Mouse (Mus musculus) intestine, embryonic 14.5 days (tissue): ENCODE data around the gene Dapp1. TPM values are rescaled to one million over a fixed set of nuclear protein-coding genes. Genes with fewer than 3 reads are reported as not detected.
"Not testable (repeated sequence)": the region's sequence is repeated elsewhere in the genome, so short reads cannot be mapped to it uniquely, and the experiment has no call there.

Source experiments
- ATAC-seq: fragments of 200-750 bp; cut with Nextera tagmentation; replicated peaks from 2 replicates; pipeline ENCODE4 v1.8.0; 2017; ENCODE audit warnings: low read depth, moderate number of reproducible peaks, moderate TSS enrichment, moderate library complexity; ENCODE audit not compliant: low FRiP score, low TSS enrichment
- DNase-seq: peaks from one replicate; pipeline ENCODE4 v3.0.0-alpha.2; 2018; ENCODE audit warnings: low spot score
- H3K27ac ChIP-seq: fragments of 300-500 bp; sonication (generic); 2 replicates; pipeline ENCODE4 v1.5.1; 2014; ENCODE audit warnings: low read depth, mild to moderate bottlenecking, control low read depth
- H3K27me3 ChIP-seq: fragments of 300-500 bp; sonication (generic); replicated peaks from 2 replicates; pipeline ENCODE4 v1.6.1; 2014; ENCODE audit warnings: low read length, control low read depth; ENCODE audit not compliant: control insufficient read depth, insufficient read depth
- H3K36me3 ChIP-seq: fragments of 300-500 bp; sonication (generic); 2 replicates; pipeline ENCODE4 v1.6.1; 2014; ENCODE audit warnings: low read length, control low read depth; ENCODE audit not compliant: control insufficient read depth, insufficient read depth
- H3K4me1 ChIP-seq: fragments of 300-500 bp; sonication (generic); replicated peaks from 2 replicates; pipeline ENCODE4 v1.6.1; 2014; ENCODE audit warnings: low read length, control low read depth, mixed read lengths; ENCODE audit not compliant: control insufficient read depth, insufficient read depth
- H3K4me2 ChIP-seq: fragments of 300-500 bp; sonication (generic); 2 replicates; pipeline ENCODE4 v1.6.1; 2014; ENCODE audit warnings: low read length
- H3K4me3 ChIP-seq: fragments of 300-500 bp; sonication (generic); 2 replicates; pipeline ENCODE4 v1.5.1; 2014; ENCODE audit warnings: low read depth, low read length, control low read depth, mixed read lengths
- H3K9ac ChIP-seq: fragments of 300-500 bp; sonication (generic); 2 replicates; pipeline ENCODE4 v1.6.1; 2014; ENCODE audit warnings: mild to moderate bottlenecking, low read length
- H3K9me3 ChIP-seq: fragments of 300-500 bp; sonication (generic); 2 replicates; pipeline ENCODE4 v1.6.1; 2016; ENCODE audit warnings: low read length, control low read depth; ENCODE audit not compliant: control insufficient read depth
- WGBS: fragments of 180-500 bp; shearing (Covaris S2); extraction: QIAGEN DNeasy Blood & Tissue Kit; methylation state at CpG from one replicate; pipeline ENCODE4 v1.1.7; 2014; 5-methylcytosine and 5-hydroxymethylcytosine counted together
- polyA plus RNA-seq: library from polyadenylated mRNA; unstranded; fragments of >200 nt; fragmentation: Nextera tagmentation; extraction: Ambion mirVana; gene quantifications from 2 replicates; pipeline ENCODE4 v1.2.1, GENCODE M21; 2014

The Dapp1 gene
- polyA plus RNA-seq, 1 experiment from 2014 or later = 14.5 TPM

GRCm38 (mm10) chr3:137968820-137969486 is 12.4 kb downstream of the Dapp1 start:
- Histone ChIP-seq H3K9me3 (no peaks in the 10 kb centered on the region), H3K4me1 (no peaks in the 10 kb centered on the region), H3K9ac (no peak overlapping the region), H3K36me3 (no peaks in the 10 kb centered on the region), H3K4me2 (no peak overlapping the region), H3K27me3 (no peaks in the 10 kb centered on the region), H3K4me3 (no peak overlapping the region), H3K27ac (no peak overlapping the region)
- ATAC-seq (no peak; the same call in 1 of the 2 replicates), DNase-seq (no peak)
- WGBS = 61% methylated on average over 9 of the region's 9 CpGs

GRCm38 (mm10) chr3:137968105-137968819 is 13.1 kb downstream of the Dapp1 start:
- Histone ChIP-seq H3K27me3 (no peaks in the 10 kb centered on the region), H3K27ac (no peak overlapping the region), H3K4me1 (no peaks in the 10 kb centered on the region), H3K4me2 (no peak overlapping the region), H3K9me3 (no peaks in the 10 kb centered on the region), H3K9ac (no peak overlapping the region), H3K4me3 (no peak overlapping the region), H3K36me3 (no peaks in the 10 kb centered on the region)
- 85% methylated on average over 14 of the region's 14 CpGs for WGBS
- no peak for DNase-seq
- ATAC-seq = no peak

- not testable (repeated sequence) for DNase-seq, H3K27ac ChIP-seq, H3K9ac ChIP-seq, H3K27me3 ChIP-seq, ATAC-seq, H3K4me1 ChIP-seq, H3K4me3 ChIP-seq, H3K9me3 ChIP-seq, H3K4me2 ChIP-seq, H3K36me3 ChIP-seq
- 62% methylated on average over 1 of the region's 1 CpGs for WGBS
Observed at GRCm38 (mm10) chr3:137964014-137964413, 17.3 kb downstream of the Dapp1 start.

- DNase-seq (no peak), ATAC-seq (no peak)
- WGBS = 68% methylated on average over 8 of the region's 8 CpGs
Observed at GRCm38 (mm10) chr3:137963508-137963907, 17.8 kb downstream of the Dapp1 start.

GRCm38 (mm10) chr3:137961736-137962385 is 19.5 kb downstream of the Dapp1 start:
- ATAC-seq (no peak), DNase-seq (no peak)
- H3K4me2 ChIP-seq = no peak overlapping the region
- WGBS = 61% methylated on average over 8 of the region's 8 CpGs
- H3K9ac ChIP-seq = no peak overlapping the region
- no peaks in the 10 kb centered on the region for H3K9me3 ChIP-seq
- no peaks in the 10 kb centered on the region for H3K4me1 ChIP-seq
- no peak overlapping the region for H3K27ac ChIP-seq
- H3K27me3 ChIP-seq = no peaks in the 10 kb centered on the region
- no peak overlapping the region for H3K4me3 ChIP-seq
- no peaks in the 10 kb centered on the region for H3K36me3 ChIP-seq

More at GRCm38 (mm10) chr3:137963508-137963907, 17.8 kb downstream of the Dapp1 start:
- H3K4me3 ChIP-seq = no peak overlapping the region
- no peaks in the 10 kb centered on the region for H3K4me1 ChIP-seq
- H3K9me3 ChIP-seq = no peaks in the 10 kb centered on the region
- no peak overlapping the region for H3K4me2 ChIP-seq
- no peaks in the 10 kb centered on the region for H3K36me3 ChIP-seq
- no peak overlapping the region for H3K27ac ChIP-seq
- no peak overlapping the region for H3K9ac ChIP-seq
- no peaks in the 10 kb centered on the region for H3K27me3 ChIP-seq

- Histone ChIP-seq H3K27me3 (no peaks in the 10 kb centered on the region), H3K4me2 (no peak overlapping the region), H3K4me3 (no peak overlapping the region), H3K9ac (no peak overlapping the region), H3K9me3 (no peaks in the 10 kb centered on the region), H3K27ac (no peak overlapping the region), H3K4me1 (peaks cover 3% of the 10 kb centered on the region; the same call in 1 of the 2 replicates), H3K36me3 (no peaks in the 10 kb centered on the region)
- no peak for ATAC-seq
- 78% methylated on average over 4 of the region's 4 CpGs for WGBS
- DNase-seq = no peak
Observed at GRCm38 (mm10) chr3:137959456-137959855, 21.9 kb downstream of the Dapp1 start.

GRCm38 (mm10) chr3:137958352-137958751 is 23.0 kb downstream of the Dapp1 start:
- H3K4me3 ChIP-seq = no peak overlapping the region
- no peaks in the 10 kb centered on the region for H3K27me3 ChIP-seq
- ATAC-seq = no peak
- H3K4me1 ChIP-seq = peaks cover 5% of the 10 kb centered on the region; the same call in 1 of the 2 replicates
- no peak overlapping the region for H3K27ac ChIP-seq
- WGBS = 95% methylated on average over 4 of the region's 4 CpGs
- no peaks in the 10 kb centered on the region for H3K36me3 ChIP-seq
- H3K9me3 ChIP-seq = no peaks in the 10 kb centered on the region
- no peak for DNase-seq
- no peak overlapping the region for H3K4me2 ChIP-seq
- no peak overlapping the region for H3K9ac ChIP-seq

GRCm38 (mm10) chr3:137957864-137958263 is 23.5 kb downstream of the Dapp1 start:
- DNase-seq = no peak
- 88% methylated on average over 9 of the region's 9 CpGs for WGBS
- no peaks in the 10 kb centered on the region for H3K9me3 ChIP-seq

More at GRCm38 (mm10) chr3:137957864-137958263, 23.5 kb downstream of the Dapp1 start:
- Histone ChIP-seq H3K36me3 (no peaks in the 10 kb centered on the region), H3K27me3 (no peaks in the 10 kb centered on the region), H3K4me1 (peaks cover 9% of the 10 kb centered on the region; the same call in 1 of the 2 replicates), H3K4me2 (no peak overlapping the region), H3K9ac (no peak overlapping the region), H3K27ac (no peak overlapping the region), H3K4me3 (no peak overlapping the region)
- no peak for ATAC-seq
